Mouse (Mus musculus) intestine, embryonic 15.5 days (tissue): Measurements from ENCODE around the gene Rag2. TPM values are rescaled to one million over a fixed set of nuclear protein-coding genes. Genes with fewer than 3 reads are reported as not detected.

ENCODE experiments used
- ATAC-seq: fragments of 200-750 bp; cut with Nextera tagmentation; 2 replicates; pipeline ENCODE4 v1.8.0; 2017; ENCODE audit warnings: moderate TSS enrichment, moderate library complexity
- H3K27ac ChIP-seq: fragments of 300-500 bp; sonication (generic); 2 replicates; pipeline ENCODE4 v1.5.1; 2015; ENCODE audit warnings: mild to moderate bottlenecking, inconsistent platforms
- H3K27me3 ChIP-seq: fragments of 300-500 bp; sonication (generic); replicated peaks from 2 replicates; pipeline ENCODE4 v1.6.1; 2015; ENCODE audit warnings: inconsistent platforms
- H3K36me3 ChIP-seq: fragments of 300-500 bp; sonication (generic); 2 replicates; pipeline ENCODE4 v1.6.1; 2015; ENCODE audit warnings: inconsistent platforms
- H3K4me1 ChIP-seq: fragments of 300-500 bp; sonication (generic); replicated peaks from 2 replicates; pipeline ENCODE4 v1.6.1; 2015; ENCODE audit warnings: inconsistent platforms
- H3K4me2 ChIP-seq: fragments of 300-500 bp; sonication (generic); replicated peaks from 2 replicates; pipeline ENCODE4 v1.6.1; 2015; ENCODE audit warnings: mild to moderate bottlenecking, inconsistent platforms
- H3K4me3 ChIP-seq: fragments of 300-500 bp; sonication (generic); replicated peaks from 2 replicates; pipeline ENCODE4 v1.5.1; 2015; ENCODE audit warnings: inconsistent platforms
- H3K9ac ChIP-seq: fragments of 300-500 bp; sonication (generic); 2 replicates; pipeline ENCODE4 v1.6.1; 2015; ENCODE audit warnings: inconsistent platforms
- H3K9me3 ChIP-seq: fragments of 300-500 bp; sonication (generic); 2 replicates; pipeline ENCODE4 v1.6.1; 2016; ENCODE audit warnings: inconsistent platforms
- WGBS: fragments of 180-500 bp; shearing (Covaris S2); methylation state at CpG from one replicate; pipeline ENCODE4 v1.1.7; 2015; 5-methylcytosine and 5-hydroxymethylcytosine counted together
- polyA plus RNA-seq: library from polyadenylated mRNA; unstranded; fragments of >200 nt; fragmentation: Nextera tagmentation; extraction: Ambion mirVana; gene quantifications from 2 replicates; pipeline ENCODE4 v1.2.1, GENCODE M21; 2015

The Rag2 gene
- polyA plus RNA-seq, 1 experiment from 2014 or later, result 0.08 TPM

GRCm38 (mm10) chr2:101638979-101639839 lies 14.7 kb downstream of the Rag2 start:
- Histone ChIP-seq H3K9ac (no peak overlapping the region), H3K4me2 (no peak overlapping the region), H3K36me3 (no peaks in the 10 kb centered on the region), H3K4me3 (no peak overlapping the region), H3K27ac (no peak overlapping the region), H3K27me3 (no peaks in the 10 kb centered on the region), H3K9me3 (no peaks in the 10 kb centered on the region), H3K4me1 (no peaks in the 10 kb centered on the region)
- WGBS, result 53% methylated on average over 7 of the region's 7 CpGs
- ATAC-seq, result no peak

DNA sequence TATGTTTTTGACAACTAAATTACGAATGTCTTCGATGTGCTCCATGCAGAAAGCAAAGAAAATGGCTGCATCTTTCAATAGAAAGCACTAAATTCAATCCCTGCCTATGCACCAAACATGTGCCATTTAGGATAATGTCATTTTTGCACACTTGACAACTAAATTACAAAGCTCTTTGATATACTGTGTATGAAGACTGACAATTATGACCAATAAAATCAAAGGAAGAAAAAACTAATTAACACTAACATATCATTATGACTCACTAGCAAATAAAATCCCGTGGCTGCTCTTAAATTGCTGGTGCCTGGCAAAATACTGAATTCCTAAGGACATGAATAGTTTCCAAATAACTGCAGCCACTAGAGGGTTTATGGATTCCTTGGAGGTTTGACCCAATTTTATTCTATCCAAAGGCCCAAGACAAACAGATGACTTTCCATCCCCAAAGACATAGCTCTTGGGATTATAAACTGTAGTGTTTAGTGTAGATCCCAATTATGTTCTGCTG lies 15.4 kb downstream of the Rag2 start:
- no peak overlapping the region for H3K9ac ChIP-seq
- H3K4me2 ChIP-seq, result no peak overlapping the region
- H3K4me3 ChIP-seq, result no peak overlapping the region
- no peaks in the 10 kb centered on the region for H3K36me3 ChIP-seq
- H3K4me1 ChIP-seq, result no peaks in the 10 kb centered on the region
- H3K27ac ChIP-seq, result no peak overlapping the region
- ATAC-seq, result no peak
- no peaks in the 10 kb centered on the region for H3K27me3 ChIP-seq
- no peaks in the 10 kb centered on the region for H3K9me3 ChIP-seq
- WGBS, result 68% methylated on average over 3 of the region's 3 CpGs

- H3K4me1 ChIP-seq, result no peaks in the 10 kb centered on the region
- no peak overlapping the region for H3K4me2 ChIP-seq
- no peak overlapping the region for H3K4me3 ChIP-seq
- no peak overlapping the region for H3K27ac ChIP-seq
- H3K36me3 ChIP-seq, result no peaks in the 10 kb centered on the region
- H3K27me3 ChIP-seq, result no peaks in the 10 kb centered on the region
- H3K9me3 ChIP-seq, result no peaks in the 10 kb centered on the region
- ATAC-seq, result no peak
- H3K9ac ChIP-seq, result no peak overlapping the region
- WGBS, result 83% methylated on average over 1 of the region's 1 CpGs
Measured at GRCm38 (mm10) chr2:101645841-101646240, 21.3 kb downstream of the Rag2 start.

GRCm38 (mm10) chr2:101648361-101648760 lies 23.8 kb downstream of the Rag2 start:
- Histone ChIP-seq H3K4me1 (no peaks in the 10 kb centered on the region), H3K27ac (no peak overlapping the region), H3K4me3 (no peak overlapping the region), H3K4me2 (no peak overlapping the region), H3K27me3 (no peaks in the 10 kb centered on the region), H3K9ac (no peak overlapping the region), H3K9me3 (no peaks in the 10 kb centered on the region), H3K36me3 (no peaks in the 10 kb centered on the region)
- 87% methylated on average over 2 of the region's 2 CpGs for WGBS
- ATAC-seq, result no peak

DNA sequence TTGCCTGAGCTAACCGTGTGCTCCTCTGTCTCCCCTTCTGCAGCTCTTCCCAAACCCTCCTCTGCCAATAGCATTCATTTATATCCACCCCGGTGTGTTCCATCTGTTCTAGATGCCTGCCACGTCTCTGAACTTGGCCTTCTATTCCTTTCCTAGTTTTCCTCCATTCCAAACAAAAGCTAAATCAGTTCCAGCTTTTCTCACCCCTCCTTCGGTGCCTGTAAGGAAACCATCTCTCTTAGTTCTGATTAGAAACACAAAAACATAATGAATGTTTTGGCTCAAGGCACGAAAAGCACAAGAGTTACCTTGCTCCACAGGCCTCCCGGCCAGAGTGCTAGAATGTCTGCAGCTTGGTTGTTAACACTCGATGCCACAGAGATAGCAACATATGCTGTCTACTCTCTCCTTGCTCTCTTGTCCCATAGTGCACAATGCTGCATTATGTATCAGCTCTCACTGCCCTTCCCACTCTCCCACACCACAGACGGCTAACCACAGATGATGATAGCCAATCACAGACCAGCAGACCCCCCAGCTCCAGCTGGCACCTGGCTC lies 24.7 kb downstream of the Rag2 start, which contains the start of the genes Rag1 and B230118H07Rik:
Gene Rag1 (minus strand): TSS at position 388 of the 558 bp plus-strand sequence.
Gene B230118H07Rik (minus strand): TSS at position 419 of the 558 bp plus-strand sequence.
- 41% methylated on average over 8 of the region's 8 CpGs for WGBS
- Histone ChIP-seq H3K9me3 (no peaks in the 10 kb centered on the region), H3K4me1 (no peaks in the 10 kb centered on the region), H3K36me3 (no peaks in the 10 kb centered on the region), H3K27ac (no peak within 1 kb of the TSS), H3K9ac (no peak within 1 kb of the TSS), H3K4me2 (no peak within 1 kb of the TSS), H3K4me3 (no peak within 1 kb of the TSS), H3K27me3 (no peaks in the 10 kb centered on the region)
- ATAC-seq, result no peak

GRCm38 (mm10) chr2:101650446-101650845 lies 25.9 kb downstream of the Rag2 start:
- no peak overlapping the region for H3K27ac ChIP-seq
- no peak overlapping the region for H3K4me2 ChIP-seq
- no peaks in the 10 kb centered on the region for H3K27me3 ChIP-seq
- H3K36me3 ChIP-seq, result no peaks in the 10 kb centered on the region
- no peak for ATAC-seq
- 68% methylated on average over 1 of the region's 1 CpGs for WGBS
- no peaks in the 10 kb centered on the region for H3K4me1 ChIP-seq
- H3K4me3 ChIP-seq, result no peak overlapping the region
- H3K9me3 ChIP-seq, result no peaks in the 10 kb centered on the region
- H3K9ac ChIP-seq, result no peak overlapping the region

- Histone ChIP-seq H3K9ac (no peak overlapping the region), H3K27ac (no peak overlapping the region), H3K27me3 (no peaks in the 10 kb centered on the region), H3K4me2 (peak overlapping the region; percentile 56), H3K4me3 (peak overlapping the region; percentile 12; the same call in 1 of the 2 replicates), H3K9me3 (no peaks in the 10 kb centered on the region), H3K4me1 (no peaks in the 10 kb centered on the region), H3K36me3 (no peaks in the 10 kb centered on the region)
- peak; percentile 23 for ATAC-seq
- 41% methylated on average over 14 of the region's 14 CpGs for whole genome bisulfite sequencing
Measured at GRCm38 (mm10) chr2:101652204-101652920, 27.8 kb downstream of the Rag2 start.

GRCm38 (mm10) chr2:101652921-101653597 lies 28.5 kb downstream of the Rag2 start:
- H3K9me3 ChIP-seq, result no peaks in the 10 kb centered on the region
- no peaks in the 10 kb centered on the region for H3K27me3 ChIP-seq
- peak overlapping the region; percentile 12; the same call in 1 of the 2 replicates for H3K4me3 ChIP-seq
- WGBS, result 18% methylated on average over 14 of the region's 14 CpGs
- no peaks in the 10 kb centered on the region for H3K36me3 ChIP-seq
- H3K4me2 ChIP-seq, result peak overlapping the region; percentile 56
- H3K27ac ChIP-seq, result no peak overlapping the region
- H3K9ac ChIP-seq, result no peak overlapping the region
- peak; percentile 75 for ATAC-seq
- H3K4me1 ChIP-seq, result no peaks in the 10 kb centered on the region

- Histone ChIP-seq H3K9me3 (no peaks in the 10 kb centered on the region), H3K4me2 (no peak overlapping the region), H3K4me1 (no peaks in the 10 kb centered on the region), H3K27ac (no peak overlapping the region), H3K36me3 (no peaks in the 10 kb centered on the region), H3K4me3 (no peak overlapping the region), H3K27me3 (no peaks in the 10 kb centered on the region), H3K9ac (no peak overlapping the region)
- ATAC-seq, result peak; percentile 93
- 56% methylated on average over 2 of the region's 2 CpGs for WGBS
Measured at GRCm38 (mm10) chr2:101660536-101660935, 36.0 kb downstream of the Rag2 start.

DNA sequence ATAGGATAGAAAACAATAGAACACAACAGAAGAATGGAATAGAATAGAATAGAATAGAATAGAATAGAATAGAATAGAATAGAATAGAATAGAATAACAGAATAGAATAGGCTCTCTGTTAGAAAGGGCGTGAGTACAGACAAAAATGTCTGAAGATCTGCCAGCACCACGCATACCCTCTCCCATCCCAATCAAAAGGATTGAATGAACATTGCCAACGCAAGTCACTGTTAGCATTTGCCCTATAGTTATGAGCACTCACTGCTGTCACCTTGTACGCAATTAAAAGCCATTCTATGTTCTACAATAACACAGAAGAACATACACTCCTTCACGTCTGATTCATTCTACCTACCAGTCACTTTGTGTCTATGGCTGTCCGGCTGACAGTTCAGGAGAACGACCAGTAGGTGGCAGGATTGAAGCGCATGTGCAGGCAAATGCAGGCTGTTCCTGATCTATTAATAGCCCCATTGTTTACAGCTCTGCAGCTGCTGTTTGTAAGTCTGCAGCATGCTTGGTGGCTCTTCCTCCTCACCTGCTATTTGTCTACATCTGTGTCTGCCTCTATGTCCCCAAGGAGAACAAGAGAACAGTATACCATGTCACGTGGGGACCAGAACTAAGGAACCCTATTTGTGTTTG lies 40.7 kb downstream of the Rag2 start:
- no peak overlapping the region for H3K27ac ChIP-seq
- ATAC-seq, result peak; percentile 67
- 20% methylated on average over 9 of the region's 9 CpGs for WGBS
- no peaks in the 10 kb centered on the region for H3K36me3 ChIP-seq
- H3K9me3 ChIP-seq, result no peaks in the 10 kb centered on the region
- H3K27me3 ChIP-seq, result no peaks in the 10 kb centered on the region
- no peak overlapping the region for H3K9ac ChIP-seq
- no peaks in the 10 kb centered on the region for H3K4me1 ChIP-seq
- no peak overlapping the region for H3K4me2 ChIP-seq
- no peak overlapping the region for H3K4me3 ChIP-seq

GRCm38 (mm10) chr2:101665703-101666092 lies 41.2 kb downstream of the Rag2 start:
- Histone ChIP-seq H3K9me3 (no peaks in the 10 kb centered on the region), H3K27ac (no peak overlapping the region), H3K4me2 (no peak overlapping the region), H3K9ac (no peak overlapping the region), H3K4me3 (no peak overlapping the region), H3K4me1 (no peaks in the 10 kb centered on the region), H3K27me3 (no peaks in the 10 kb centered on the region), H3K36me3 (no peaks in the 10 kb centered on the region)
- ATAC-seq, result no peak
- WGBS, result 85% methylated on average over 3 of the region's 3 CpGs
